Mouse (Mus musculus) bone marrow, adult 2 months (tissue): ENCODE results near the gene Sipa1l1.

Experiments used
- CTCF ChIP-seq: fragments of 200-500 bp; IDR thresholded peaks from 2 replicates; pipeline ENCODE4 v1.5.1; 2011; ENCODE audit warnings: low read length, control low read depth; ENCODE audit not compliant: control insufficient read depth, insufficient read depth
- POLR2A ChIP-seq: fragments of 200-500 bp; IDR thresholded peaks from 2 replicates; pipeline ENCODE4 v1.6.1; 2011; ENCODE audit warnings: low read depth, mild to moderate bottlenecking, control low read depth, low read length, borderline replicate concordance; ENCODE audit not compliant: control insufficient read depth

GRCm38 (mm10) chr12:82355419-82356149 is 186.5 kb downstream of the Sipa1l1 start:
- no peak for TF ChIP-seq CTCF
- TF ChIP-seq POLR2A = no peak
